Comparison of ENCODE assay signal across 8 mouse cellular contexts in the genomic region with DNA sequence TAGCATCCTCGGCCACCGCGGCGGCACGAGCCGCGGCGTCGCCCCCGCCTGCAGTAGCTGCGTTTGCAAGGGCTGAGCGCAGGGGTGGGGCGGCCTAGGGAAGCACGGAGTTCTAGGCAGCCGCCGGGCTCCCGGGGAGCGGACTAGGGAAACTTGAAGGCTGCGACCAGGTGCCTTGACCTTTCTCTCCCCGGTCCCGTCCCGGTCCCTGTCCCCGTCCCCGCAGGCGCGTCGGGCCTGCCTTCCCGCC. TPM values are rescaled to one million over a fixed set of nuclear protein-coding genes. Genes with fewer than 3 reads are reported as not detected.
A peak's percentile ranks its signal among the peaks of the same experiment; 100 is the strongest.
DNase-seq lines count a peak whose midpoint lies in the region; ATAC-seq and TF ChIP-seq lines count a peak whose summit lies in the region.

No protein-coding gene starts in this region.

- peak overlapping the region; percentile 82 for H3K9ac ChIP-seq in lung, embryonic 14.5 days
- peak overlapping the region; percentile 89 for H3K9ac ChIP-seq in embryonic facial prominence, embryonic 13.5 days
- H3K9ac ChIP-seq in intestine, embryonic 16.5 days (ENCODE audit: low read depth, low read length) = peak overlapping the region; percentile 96
- H3K9ac ChIP-seq in neural tube, embryonic 14.5 days (replicated peaks; ENCODE audit: low read depth, low read length) = peak overlapping the region; percentile 88

- no peaks in the 10 kb centered on the region for H3K9me3 ChIP-seq in lung, embryonic 14.5 days (ENCODE audit: low read depth, low read length)
- no peaks in the 10 kb centered on the region for H3K9me3 ChIP-seq in embryonic facial prominence, embryonic 13.5 days
- H3K9me3 ChIP-seq in intestine, embryonic 16.5 days (ENCODE audit: control insufficient read depth, low read length) = no peaks in the 10 kb centered on the region
- H3K9me3 ChIP-seq in neural tube, embryonic 14.5 days (ENCODE audit: control insufficient read depth, low read length) = no peaks in the 10 kb centered on the region

- 2% methylated on average over 15 of the region's 28 CpGs for WGBS in lung, embryonic 14.5 days
- 0% methylated on average over 28 of the region's 28 CpGs for WGBS in embryonic facial prominence, embryonic 13.5 days
- WGBS in intestine, embryonic 16.5 days = under 1% methylated on average over 27 of the region's 28 CpGs
- WGBS in neural tube, embryonic 14.5 days = under 1% methylated on average over 28 of the region's 28 CpGs

- H3K27me3 ChIP-seq in lung, embryonic 14.5 days (ENCODE audit: insufficient read depth, low read length) = peaks cover 7% of the 10 kb centered on the region; the same call in 1 of the 2 replicates
- H3K27me3 ChIP-seq in embryonic facial prominence, embryonic 13.5 days = 0 out of 2 replicates have a peak, but pooled peaks cover 7% of the 10 kb centered on the region
- H3K27me3 ChIP-seq in intestine, embryonic 16.5 days (replicated peaks; ENCODE audit: control insufficient read depth, insufficient read depth, low read length) = no peaks in the 10 kb centered on the region
- H3K27me3 ChIP-seq in neural tube, embryonic 14.5 days (ENCODE audit: control insufficient read depth, insufficient read depth, low read length) = no peaks in the 10 kb centered on the region

- no peak for TF ChIP-seq CTCF in lung, embryonic 14.5 days (IDR thresholded peaks at IDR 0.05; ENCODE audit: low read depth)

- H3K4me2 ChIP-seq in lung, embryonic 14.5 days = peak overlapping the region; percentile 83
- H3K4me2 ChIP-seq in embryonic facial prominence, embryonic 13.5 days = peak overlapping the region; percentile 81
- H3K4me2 ChIP-seq in intestine, embryonic 16.5 days (ENCODE audit: low read depth, low read length) = peak overlapping the region; percentile 83
- peak overlapping the region; percentile 84 for H3K4me2 ChIP-seq in neural tube, embryonic 14.5 days (ENCODE audit: low read depth, low read length)

- peak overlapping the region; percentile 96 for H3K27ac ChIP-seq in lung, embryonic 14.5 days (ENCODE audit: low read depth)
- H3K27ac ChIP-seq in embryonic facial prominence, embryonic 13.5 days = peak overlapping the region; percentile 87
- H3K27ac ChIP-seq in intestine, embryonic 16.5 days (ENCODE audit: low read length) = peak overlapping the region; percentile 99
- H3K27ac ChIP-seq in neural tube, embryonic 14.5 days (ENCODE audit: low read depth, low read length) = peak overlapping the region; percentile 92

- no peaks in the 10 kb centered on the region for H3K36me3 ChIP-seq in lung, embryonic 14.5 days (ENCODE audit: insufficient read depth)
- no peaks in the 10 kb centered on the region; the same call in 1 of the 2 replicates for H3K36me3 ChIP-seq in embryonic facial prominence, embryonic 13.5 days
- no peaks in the 10 kb centered on the region for H3K36me3 ChIP-seq in intestine, embryonic 16.5 days (ENCODE audit: control insufficient read depth, insufficient read depth, low read length)
- no peaks in the 10 kb centered on the region for H3K36me3 ChIP-seq in neural tube, embryonic 14.5 days (ENCODE audit: control insufficient read depth, insufficient read depth, low read length)

- H3K4me3 ChIP-seq in lung, embryonic 14.5 days (ENCODE audit: low read depth, low read length) = peak overlapping the region; percentile 87
- peak overlapping the region; percentile 88 for H3K4me3 ChIP-seq in embryonic facial prominence, embryonic 13.5 days
- peak overlapping the region; percentile 93 for H3K4me3 ChIP-seq in intestine, embryonic 16.5 days (ENCODE audit: low read length)
- peak overlapping the region; percentile 95 for H3K4me3 ChIP-seq in neural tube, embryonic 14.5 days (ENCODE audit: low read depth, low read length)

- DNase-seq in lung, embryonic 14.5 days = no peak
- no peak for DNase-seq in lung, postnatal 4 days
- no peak for DNase-seq in right cerebral cortex, postnatal 25 days
- DNase-seq in thymus, adult 18-20 months = no peak

- no peaks in the 10 kb centered on the region for H3K4me1 ChIP-seq in lung, embryonic 14.5 days (ENCODE audit: insufficient read depth)
- peaks cover 6% of the 10 kb centered on the region; the same call in 1 of the 2 replicates for H3K4me1 ChIP-seq in embryonic facial prominence, embryonic 13.5 days
- H3K4me1 ChIP-seq in intestine, embryonic 16.5 days (ENCODE audit: control insufficient read depth, insufficient read depth, low read length) = no peaks in the 10 kb centered on the region; the same call in 1 of the 2 replicates
- H3K4me1 ChIP-seq in neural tube, embryonic 14.5 days (ENCODE audit: control insufficient read depth, insufficient read depth, low read length) = 0 out of 2 replicates have a peak, but pooled peaks cover 3% of the 10 kb centered on the region

- ATAC-seq in lung, embryonic 14.5 days (ENCODE audit: insufficient read depth) = no peak
- no peak for ATAC-seq in embryonic facial prominence, embryonic 13.5 days (ENCODE audit: insufficient number of reproducible peaks, insufficient read depth, low FRiP score, low TSS enrichment, low read depth)
- ATAC-seq in intestine, embryonic 16.5 days = no peak
- no peak for ATAC-seq in neural tube, embryonic 14.5 days (ENCODE audit: low read depth)
- ATAC-seq in frontal cortex, adult (ENCODE audit: low TSS enrichment) = no peak

RNA-seq across cellular contexts. Expression of gene Lrba, which starts 0.2 kb away (rescaled TPM):
- 5.5 and 6.2 TPM in 2 replicates for polyA plus RNA-seq in lung, embryonic 14.5 days (2014; fragmentation: Nextera tagmentation; extraction: Ambion mirVana)
- 7.4 and 7.6 TPM in 2 replicates for polyA plus RNA-seq in embryonic facial prominence, embryonic 13.5 days (2015; fragmentation: Nextera tagmentation; extraction: Ambion mirVana)
- polyA plus RNA-seq in intestine, embryonic 16.5 days (2015; fragmentation: Nextera tagmentation; extraction: Ambion mirVana) = 5.9 and 6.0 TPM in 2 replicates
- 11.0 and 13.6 TPM in 2 replicates for polyA plus RNA-seq in neural tube, embryonic 14.5 days (2014; fragmentation: Nextera tagmentation; extraction: Ambion mirVana)
